Mouse (Mus musculus) liver, adult (tissue): ENCODE measurements at regions not wholly inside any gene's neighbourhood (a gene's known extent, or its start where the extent isn't known, plus 50 kb on each side); places are given as distances from the start of the nearest gene placed in this dataset.

Experiments used
- GATA4 ChIP-seq: IDR thresholded peaks from 2 replicates; pipeline ENCODE4 v1.6.1; 2014; ENCODE audit warnings: mild to moderate bottlenecking, low read length; ENCODE audit not compliant: insufficient replicate concordance

DNA sequence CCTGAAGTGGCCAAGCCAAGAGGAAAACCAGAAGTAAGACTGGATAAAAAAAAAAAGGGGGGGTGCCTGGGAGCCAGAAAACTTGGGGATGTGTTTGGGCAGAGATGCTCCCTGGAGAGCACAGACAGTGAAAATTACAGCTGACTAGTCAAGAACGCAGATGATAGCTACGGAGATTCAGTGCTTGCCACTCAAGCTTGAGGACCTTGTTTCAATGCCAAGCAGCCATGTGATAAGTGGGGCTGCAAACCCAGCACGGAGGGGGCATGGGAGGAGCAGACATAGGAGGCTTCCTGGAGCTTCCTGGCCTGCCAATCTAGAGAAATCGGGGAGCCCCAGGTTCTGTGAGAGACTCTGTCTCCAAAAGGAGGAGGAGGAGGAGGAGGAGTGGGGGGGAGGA is 223.7 kb downstream of the Setd4 start:
- no peak for TF ChIP-seq GATA4

DNA sequence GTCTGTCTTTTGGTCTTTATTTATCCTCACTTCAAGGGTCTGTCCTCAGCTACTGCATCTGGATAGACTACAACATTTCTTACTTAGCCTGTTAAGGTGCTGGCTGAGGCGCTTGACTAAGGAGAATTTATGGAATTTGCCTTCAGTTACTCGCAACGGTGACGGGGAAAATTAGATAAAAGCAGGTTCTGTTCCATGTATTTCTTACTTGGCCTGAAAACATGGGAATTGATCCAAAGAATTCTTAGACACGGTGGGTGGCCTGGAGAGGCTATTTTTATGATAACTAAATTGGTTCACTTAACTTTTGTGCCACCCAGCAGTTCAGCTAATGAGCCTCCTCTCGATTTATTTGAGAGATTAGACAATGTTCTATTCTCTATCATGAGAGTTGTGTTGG is 224.3 kb downstream of the Setd4 start:
- no peak for TF ChIP-seq GATA4

DNA sequence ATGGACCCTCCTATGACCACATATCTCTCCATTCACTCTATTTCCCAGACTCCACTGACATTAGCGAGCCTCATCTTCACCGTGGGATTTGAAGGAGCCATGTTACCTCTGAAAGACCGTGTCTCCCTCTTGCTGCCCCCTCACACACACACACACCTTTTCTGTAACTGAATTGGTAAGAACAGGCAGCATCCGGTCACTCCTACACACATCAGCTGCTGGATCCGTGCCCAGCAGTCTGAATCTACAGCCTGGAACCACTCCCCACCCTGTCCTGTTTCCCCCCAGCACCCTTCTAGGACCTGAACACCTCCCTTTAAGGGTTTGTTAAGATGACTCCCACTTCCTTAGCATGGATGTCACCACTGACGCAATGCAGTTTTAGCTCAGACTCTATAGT is 229.2 kb downstream of the Setd4 start:
- TF ChIP-seq GATA4 = no peak

DNA sequence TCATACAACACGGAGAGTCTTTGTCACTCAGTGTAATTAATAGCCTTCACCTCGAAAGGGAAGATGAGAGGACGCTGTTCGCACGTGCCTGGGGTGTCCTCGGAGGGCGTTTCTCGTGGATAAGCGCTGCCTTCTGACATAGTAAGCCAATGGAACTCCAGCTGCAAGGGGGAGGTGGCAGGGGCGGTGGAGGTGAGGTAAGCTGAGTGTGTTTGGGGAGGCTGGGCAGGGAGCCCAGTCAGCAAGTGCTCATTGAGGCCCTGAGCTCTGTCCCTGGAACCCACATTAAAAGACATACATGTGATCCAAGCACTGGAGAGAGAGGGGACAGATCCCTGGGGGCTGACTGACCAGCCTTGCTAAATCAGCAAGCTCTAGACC is 234.1 kb downstream of the Setd4 start:
- no peak for TF ChIP-seq GATA4

DNA sequence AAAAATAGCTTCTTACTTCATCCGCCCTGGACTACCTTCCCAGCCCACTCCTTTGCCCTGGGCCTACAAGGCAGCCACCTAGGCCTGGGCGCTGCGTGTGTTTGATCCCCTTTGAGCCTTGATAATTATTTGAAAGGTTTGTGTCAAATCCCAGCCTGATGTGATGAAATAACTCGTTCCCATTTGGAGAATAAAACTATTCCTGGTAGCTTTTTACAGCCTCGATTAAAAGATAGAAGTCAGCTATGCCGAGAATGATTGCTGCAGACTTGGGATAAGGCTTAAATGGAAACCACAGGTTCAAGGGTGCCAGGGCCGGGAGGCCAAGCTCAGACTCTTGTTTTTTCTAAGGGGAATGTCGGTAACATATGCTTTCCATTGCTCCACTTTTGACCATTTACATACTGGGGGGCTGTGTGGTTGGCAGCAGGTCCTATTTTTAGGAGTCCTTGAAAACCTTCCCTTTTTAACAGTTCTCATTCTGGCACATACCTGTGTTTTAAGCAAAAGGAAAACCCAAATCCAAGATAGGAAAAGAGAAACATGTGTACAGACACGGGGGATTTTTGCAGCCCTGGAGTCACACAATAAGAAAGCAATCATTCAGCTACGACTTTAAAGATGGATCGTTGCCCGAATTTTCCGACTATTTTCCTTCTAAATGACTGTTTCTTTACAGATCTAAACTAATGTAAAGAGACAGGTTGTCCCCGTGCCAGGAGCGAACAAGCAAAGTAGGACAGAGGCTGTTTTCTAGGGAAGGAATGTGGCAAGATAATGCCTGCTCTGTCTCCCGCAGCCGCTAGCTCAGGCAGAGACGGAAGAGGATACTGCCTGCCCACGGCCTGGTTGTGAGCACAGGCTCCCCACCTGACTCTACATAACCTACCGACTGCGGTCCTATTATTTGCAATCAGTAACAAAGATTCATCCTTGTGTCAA is 234.8 kb downstream of the Setd4 start:
- TF ChIP-seq GATA4 = no peak

DNA sequence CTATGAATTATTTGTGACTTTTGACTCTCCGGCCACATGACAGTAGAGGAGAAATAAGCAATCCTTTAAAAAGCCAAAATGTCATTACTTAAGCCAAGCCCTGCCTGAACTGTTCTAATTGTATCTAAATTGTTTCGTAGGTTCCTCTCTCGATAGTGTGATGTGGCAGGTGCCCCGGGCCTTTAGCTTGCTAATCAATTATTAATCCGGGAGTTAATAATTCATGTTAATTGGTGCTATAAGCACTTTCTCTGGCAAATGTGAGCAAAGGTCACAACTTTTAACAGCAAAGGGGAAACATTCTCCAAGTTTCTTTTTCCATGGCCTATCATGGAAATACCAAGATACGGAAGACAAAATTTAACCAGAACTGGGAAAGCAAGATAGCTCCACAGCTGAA is 235.9 kb downstream of the Setd4 start:
- no peak for TF ChIP-seq GATA4

DNA sequence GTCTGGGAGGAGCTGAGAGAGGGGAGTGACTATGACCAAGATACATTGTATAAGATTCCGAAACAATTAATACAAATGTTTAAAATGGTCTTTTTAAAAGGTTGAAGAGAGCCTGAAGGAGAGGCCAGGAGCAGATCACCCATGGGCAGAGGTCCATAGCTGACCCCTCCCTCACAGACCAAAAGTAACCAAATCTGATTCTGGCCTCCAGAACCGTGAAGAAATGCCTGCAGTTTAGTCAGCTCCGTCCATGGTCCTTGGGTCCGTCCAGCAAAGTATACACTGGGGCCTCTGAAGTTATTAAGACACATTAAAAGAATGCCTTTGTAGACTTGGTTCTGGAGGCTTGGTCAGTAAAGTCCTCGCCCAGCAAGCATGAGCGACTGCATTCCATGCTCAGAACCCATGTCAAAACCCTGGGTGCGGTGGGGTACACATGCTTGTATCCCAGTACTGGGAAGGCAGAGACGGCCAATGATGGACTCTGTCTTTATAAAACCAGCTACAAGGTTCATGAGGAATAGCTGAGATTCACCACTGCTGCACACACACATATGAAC is 236.5 kb downstream of the Setd4 start:
- no peak for TF ChIP-seq GATA4

DNA sequence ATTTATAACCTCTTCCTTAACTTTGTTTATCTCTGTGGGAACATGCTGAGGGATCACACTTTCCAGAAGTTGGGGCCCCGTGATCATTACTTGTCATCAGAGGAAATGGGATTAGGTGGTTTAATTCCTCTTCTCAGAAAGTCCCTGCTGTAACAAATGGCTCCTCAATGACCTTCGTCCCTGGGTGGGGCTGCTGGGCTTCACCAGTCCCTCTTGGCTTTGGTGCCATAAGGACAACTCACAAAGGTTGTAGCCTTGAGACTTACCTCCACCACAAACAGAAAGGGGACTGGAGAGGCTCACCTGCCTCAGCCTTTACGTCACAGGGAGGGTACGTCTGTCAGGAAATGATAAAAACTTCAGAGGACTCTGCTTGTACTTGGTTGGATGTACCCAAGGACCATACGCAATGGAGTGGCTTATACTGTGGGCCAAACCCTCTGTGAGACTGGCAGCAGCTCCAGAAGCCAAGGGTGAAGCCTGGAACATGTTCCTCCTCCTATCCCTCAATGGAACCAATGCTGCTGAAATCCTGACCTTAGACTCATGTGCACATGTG is 237.4 kb downstream of the Setd4 start:
- TF ChIP-seq GATA4 = no peak

DNA sequence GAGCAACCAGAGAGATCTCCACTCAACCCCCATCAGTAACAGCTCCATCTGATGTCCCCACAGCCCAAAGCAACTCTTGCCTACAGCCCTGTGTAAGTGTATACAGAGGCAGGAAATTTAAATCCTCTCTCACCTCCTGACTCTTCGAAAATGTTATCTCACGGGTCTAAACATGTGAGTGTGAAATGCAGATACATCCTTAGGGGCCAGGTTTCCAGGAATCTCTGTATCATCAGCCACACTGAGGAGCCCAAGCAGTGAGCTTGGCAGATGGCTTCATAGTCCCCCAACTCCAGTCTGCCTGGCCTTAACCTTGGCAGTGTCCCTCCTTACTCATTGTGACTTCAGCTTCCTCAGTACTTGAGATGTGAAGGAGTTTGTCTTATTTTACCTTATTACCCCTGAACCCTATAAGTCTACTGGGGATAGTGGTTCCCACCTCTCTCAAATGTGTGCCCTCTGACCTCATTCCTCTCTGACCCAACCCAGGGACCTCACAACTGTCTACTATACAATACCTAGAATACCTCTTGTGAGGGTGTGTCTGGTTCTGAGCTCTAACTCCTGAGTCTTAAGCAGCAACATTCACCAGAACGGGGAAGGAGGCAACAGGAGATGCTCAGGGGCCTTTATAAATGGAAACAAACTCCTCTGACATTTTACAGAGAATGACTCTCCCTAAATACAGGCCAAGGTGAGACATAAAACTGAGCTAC is 238.5 kb downstream of the Setd4 start:
- no peak for TF ChIP-seq GATA4

DNA sequence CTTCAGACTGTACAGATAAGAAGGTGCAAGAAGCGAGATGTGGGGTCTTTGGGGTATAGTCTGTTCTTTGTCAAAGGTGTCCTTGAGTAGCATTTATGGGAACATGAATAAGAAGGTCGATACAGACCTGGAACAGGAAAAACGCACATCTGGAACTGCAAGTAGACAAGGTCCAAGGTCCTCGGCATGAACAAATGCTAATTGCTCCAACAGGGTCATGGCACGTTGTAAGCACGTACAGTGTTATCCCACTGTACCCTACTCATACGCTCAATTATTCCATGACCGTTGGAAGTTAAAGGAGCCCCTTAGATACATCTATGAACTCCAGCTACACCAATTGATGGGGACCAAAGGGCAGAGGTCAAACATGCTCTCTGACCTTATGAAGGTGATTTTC is 244.1 kb downstream of the Setd4 start:
- no peak for TF ChIP-seq GATA4

DNA sequence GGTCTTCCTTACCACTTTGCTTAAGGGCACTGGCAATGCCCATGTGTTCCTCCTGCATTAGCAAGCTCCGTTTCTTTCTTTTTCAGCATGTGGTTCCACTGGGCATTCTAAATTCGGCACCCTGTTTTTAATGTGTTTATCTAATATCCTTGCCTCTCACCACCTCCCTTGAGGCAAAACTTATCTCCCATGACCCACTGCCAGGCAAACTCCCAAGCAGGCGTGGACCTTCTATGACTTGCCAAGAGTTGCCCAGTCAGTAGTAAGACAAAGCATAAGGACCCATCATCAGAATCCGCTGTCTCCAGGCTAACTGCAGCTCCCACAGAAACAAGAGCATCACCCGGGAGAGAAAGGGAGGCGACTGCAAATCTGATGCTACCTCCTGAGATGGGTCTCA is 245.2 kb downstream of the Setd4 start:
- no peak for TF ChIP-seq GATA4

DNA sequence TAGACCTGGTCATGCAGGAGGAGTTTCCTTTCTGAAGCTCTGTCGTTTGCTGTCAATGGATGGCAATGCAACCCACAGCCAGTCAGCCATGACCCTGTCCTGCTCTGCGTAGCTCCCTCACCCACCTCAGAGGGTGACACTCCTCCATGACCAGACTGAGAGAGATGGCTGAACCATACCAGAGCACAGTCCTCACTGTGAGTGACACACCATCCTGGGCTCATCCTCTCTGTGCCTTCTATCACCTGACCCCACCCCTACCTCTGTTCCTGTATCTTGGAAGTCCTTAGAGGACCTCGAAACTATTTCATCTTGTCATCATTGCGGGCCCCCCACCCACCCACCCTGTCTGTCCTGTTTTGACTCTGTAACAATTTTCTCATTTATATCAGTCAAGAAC is 245.7 kb downstream of the Setd4 start:
- no peak for TF ChIP-seq GATA4

DNA sequence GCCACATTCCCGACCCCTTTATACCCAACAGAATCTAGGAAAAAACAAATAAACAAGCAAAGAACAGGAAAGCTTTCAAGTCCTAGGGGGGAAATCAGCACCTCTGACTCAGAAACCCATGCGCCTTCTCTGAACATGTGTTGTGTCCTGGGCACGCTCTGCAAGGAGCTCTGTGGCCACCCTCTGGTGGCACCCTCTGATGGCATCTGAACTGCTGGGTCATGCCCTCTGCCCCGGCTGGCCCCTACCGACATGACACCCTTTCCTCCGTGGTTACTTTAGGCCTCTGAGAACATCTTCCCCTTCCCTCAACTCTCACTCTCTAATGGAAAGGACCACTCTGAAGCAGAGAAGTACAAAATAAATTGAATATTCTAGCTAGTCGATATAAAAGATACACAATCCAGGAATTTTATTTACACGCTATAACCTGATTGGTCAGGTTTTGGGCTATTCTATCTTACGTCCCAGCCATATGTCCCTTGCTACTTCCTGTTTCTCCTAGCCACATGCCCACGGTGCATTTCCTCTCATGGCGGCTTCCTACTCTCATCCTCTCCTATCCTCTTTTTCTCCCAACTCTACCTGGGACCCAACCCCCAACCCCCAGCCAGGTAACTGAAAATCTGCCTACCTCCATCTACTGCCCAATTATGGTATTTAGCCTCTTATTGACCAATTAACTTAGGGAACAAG is 248.5 kb downstream of the Setd4 start:
- no peak for TF ChIP-seq GATA4

DNA sequence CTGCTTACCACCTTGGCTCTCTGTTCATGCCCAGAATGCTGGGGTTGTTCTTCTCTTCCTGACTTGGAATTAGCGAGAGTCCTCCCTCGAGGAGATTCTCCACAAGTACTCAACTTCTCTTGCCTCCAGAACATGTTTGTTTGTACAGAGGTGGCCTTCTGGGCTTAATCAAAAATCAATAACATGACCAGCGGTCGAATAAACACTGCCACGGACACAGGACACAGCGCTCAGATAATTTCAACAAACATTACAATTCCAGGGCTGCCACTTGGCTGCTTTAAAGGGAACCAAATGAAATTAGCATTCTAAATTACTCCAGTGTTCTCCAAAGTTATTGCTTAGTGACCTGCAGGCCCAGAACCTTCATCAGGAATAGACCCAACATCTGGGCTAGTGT is 249.9 kb downstream of the Setd4 start:
- TF ChIP-seq GATA4 = peak; percentile 34; the same call in 1 of the 2 replicates

DNA sequence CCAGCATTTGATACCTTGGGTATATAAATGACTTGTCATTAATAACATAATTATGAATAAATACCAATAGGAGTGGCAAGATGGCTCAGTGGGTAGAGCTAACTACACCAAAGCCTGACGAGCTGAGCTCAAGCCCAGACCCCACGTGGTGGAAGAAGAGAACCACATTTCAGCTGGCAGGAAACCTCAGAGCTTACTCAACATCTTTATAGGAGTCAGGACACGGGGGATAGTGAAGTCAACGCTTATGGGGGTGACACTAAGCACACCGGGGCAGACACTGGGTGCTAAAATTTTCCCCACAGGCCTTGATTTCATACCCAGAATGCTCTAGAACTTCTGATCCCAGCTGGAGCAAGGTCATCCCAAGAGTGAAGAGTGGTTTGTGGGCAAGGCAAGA is 259.3 kb downstream of the Setd4 start:
- no peak for TF ChIP-seq GATA4
